Mouse (Mus musculus): Measurements from ENCODE around the gene Cfap57. TPM values are rescaled to one million over a fixed set of nuclear protein-coding genes. Genes with fewer than 3 reads are reported as not detected.
A peak's percentile ranks its signal among the peaks of the same experiment; 100 is the strongest.

The Cfap57 gene
- total and polyA plus RNA-seq, 3 experiments, result 0.05 TPM; not detected in 2

GRCm38 (mm10) chr4:118544441-118545127 lies 76.0 kb downstream of the Cfap57 start:
- no peak for TF ChIP-seq CTCF (IDR thresholded peaks at IDR 0.05; ENCODE audit: low read depth, low read length)
- no peak for TF ChIP-seq GATA1 (IDR thresholded peaks at IDR 0.05; ENCODE audit: borderline replicate concordance, low read length)
- TF ChIP-seq GATA2 (IDR thresholded peaks at IDR 0.05; ENCODE audit: borderline replicate concordance, low read depth, low read length), result no peak
- no peak for TF ChIP-seq POLR2AphosphoS5 (IDR thresholded peaks at IDR 0.05; ENCODE audit: insufficient replicate concordance, low read depth, low read length)
- TF ChIP-seq TAL1 (conservative IDR thresholded peaks at IDR 0.05; ENCODE audit: low read depth, low read length), result no peak
- peaks cover 24% of the 10 kb centered on the region for H3K27me3 ChIP-seq (ENCODE audit: insufficient read depth, low read length)
- DNase-seq (ENCODE audit: low spot score) (no peak), ATAC-seq (ENCODE audit: extremely low read depth, insufficient number of reproducible peaks, low FRiP score, poor library complexity, severe bottlenecking) (no peak)
- H3K4me3 ChIP-seq (ENCODE audit: low read depth, low read length), result no peak overlapping the region
- H3K36me3 ChIP-seq (replicated peaks), result no peaks in the 10 kb centered on the region
- H3K4me1 ChIP-seq (ENCODE audit: insufficient read depth, low read depth, low read length), result peaks cover 6% of the 10 kb centered on the region
- H3K9me3 ChIP-seq (replicated peaks), result no peaks in the 10 kb centered on the region

GRCm38 (mm10) chr4:118543592-118544260 lies 76.9 kb downstream of the Cfap57 start, which contains the start of gene Tmem125:
Gene Tmem125, minus strand, starts transcription at chr4:118544044.
- H3K36me3 ChIP-seq (replicated peaks), result no peaks in the 10 kb centered on the region
- H3K4me1 ChIP-seq (ENCODE audit: insufficient read depth, low read depth, low read length), result peaks cover 6% of the 10 kb centered on the region
- peak within 1 kb of the TSS; percentile 28; the same call in 1 of the 2 replicates for H3K4me3 ChIP-seq (ENCODE audit: low read depth, low read length)
- no peak for ATAC-seq (ENCODE audit: extremely low read depth, insufficient number of reproducible peaks, low FRiP score, poor library complexity, severe bottlenecking)
- TF ChIP-seq TAL1 (conservative IDR thresholded peaks at IDR 0.05; ENCODE audit: low read depth, low read length), result no peak
- no peak for TF ChIP-seq CTCF (IDR thresholded peaks at IDR 0.05; ENCODE audit: low read depth, low read length)
- peaks cover 26% of the 10 kb centered on the region for H3K27me3 ChIP-seq (ENCODE audit: insufficient read depth, low read length)
- no peaks in the 10 kb centered on the region for H3K9me3 ChIP-seq (replicated peaks)
- DNase-seq (ENCODE audit: low spot score), result no peak

GRCm38 (mm10) chr4:118543158-118543530 lies 77.4 kb downstream of the Cfap57 start:
- TF ChIP-seq GATA2 (IDR thresholded peaks at IDR 0.05; ENCODE audit: borderline replicate concordance, low read depth, low read length), result no peak
- TF ChIP-seq POLR2AphosphoS5 (IDR thresholded peaks at IDR 0.05; ENCODE audit: insufficient replicate concordance, low read depth, low read length), result no peak
- no peak for TF ChIP-seq CTCF (IDR thresholded peaks at IDR 0.05; ENCODE audit: low read depth, low read length)
- TF ChIP-seq GATA1 (IDR thresholded peaks at IDR 0.05; ENCODE audit: borderline replicate concordance, low read length), result no peak
- TF ChIP-seq TAL1 (conservative IDR thresholded peaks at IDR 0.05; ENCODE audit: low read depth, low read length), result no peak
- no peaks in the 10 kb centered on the region for H3K36me3 ChIP-seq (replicated peaks)
- ATAC-seq (ENCODE audit: extremely low read depth, insufficient number of reproducible peaks, low FRiP score, poor library complexity, severe bottlenecking), result no peak
- H3K27me3 ChIP-seq (ENCODE audit: insufficient read depth, low read length), result peaks cover 26% of the 10 kb centered on the region
- H3K9me3 ChIP-seq (replicated peaks), result no peaks in the 10 kb centered on the region
- no peak overlapping the region for H3K4me3 ChIP-seq (ENCODE audit: low read depth, low read length)
- no peak for DNase-seq (ENCODE audit: low spot score)
- peaks cover 6% of the 10 kb centered on the region for H3K4me1 ChIP-seq (ENCODE audit: insufficient read depth, low read depth, low read length)

GRCm38 (mm10) chr4:118542510-118543157 lies 77.9 kb downstream of the Cfap57 start:
- DNase-seq (ENCODE audit: low spot score) (no peak), ATAC-seq (ENCODE audit: extremely low read depth, insufficient number of reproducible peaks, low FRiP score, poor library complexity, severe bottlenecking) (no peak)
- no peaks in the 10 kb centered on the region for H3K36me3 ChIP-seq (replicated peaks)
- H3K9me3 ChIP-seq (replicated peaks), result no peaks in the 10 kb centered on the region
- H3K27me3 ChIP-seq (ENCODE audit: insufficient read depth, low read length), result peaks cover 26% of the 10 kb centered on the region
- TF ChIP-seq TAL1 (conservative IDR thresholded peaks at IDR 0.05; ENCODE audit: low read depth, low read length), result no peak
- no peak for TF ChIP-seq CTCF (IDR thresholded peaks at IDR 0.05; ENCODE audit: low read depth, low read length)
- TF ChIP-seq GATA2 (IDR thresholded peaks at IDR 0.05; ENCODE audit: borderline replicate concordance, low read depth, low read length), result no peak
- TF ChIP-seq GATA1 (IDR thresholded peaks at IDR 0.05; ENCODE audit: borderline replicate concordance, low read length), result no peak
- no peak for TF ChIP-seq POLR2AphosphoS5 (IDR thresholded peaks at IDR 0.05; ENCODE audit: insufficient replicate concordance, low read depth, low read length)
- H3K4me1 ChIP-seq (ENCODE audit: insufficient read depth, low read depth, low read length), result peaks cover 6% of the 10 kb centered on the region
- H3K4me3 ChIP-seq (ENCODE audit: low read depth, low read length), result no peak overlapping the region

GRCm38 (mm10) chr4:118539904-118540303 lies 80.7 kb downstream of the Cfap57 start:
- no peak overlapping the region for H3K4me3 ChIP-seq (ENCODE audit: low read depth, low read length)

GRCm38 (mm10) chr4:118537801-118538200 lies 82.8 kb downstream of the Cfap57 start:
- TF ChIP-seq CTCF (IDR thresholded peaks at IDR 0.05; ENCODE audit: low read depth, low read length), result no peak
- TF ChIP-seq GATA2 (IDR thresholded peaks at IDR 0.05; ENCODE audit: borderline replicate concordance, low read depth, low read length), result no peak
- no peak for TF ChIP-seq POLR2AphosphoS5 (IDR thresholded peaks at IDR 0.05; ENCODE audit: insufficient replicate concordance, low read depth, low read length)
- no peak for TF ChIP-seq GATA1 (IDR thresholded peaks at IDR 0.05; ENCODE audit: borderline replicate concordance, low read length)
- no peak for TF ChIP-seq TAL1 (conservative IDR thresholded peaks at IDR 0.05; ENCODE audit: low read depth, low read length)
- no peak for ATAC-seq (ENCODE audit: extremely low read depth, insufficient number of reproducible peaks, low FRiP score, poor library complexity, severe bottlenecking)

More at GRCm38 (mm10) chr4:118539904-118540303, 80.7 kb downstream of the Cfap57 start:
- no peak for TF ChIP-seq TAL1 (conservative IDR thresholded peaks at IDR 0.05; ENCODE audit: low read depth, low read length)
- no peak for TF ChIP-seq GATA2 (IDR thresholded peaks at IDR 0.05; ENCODE audit: borderline replicate concordance, low read depth, low read length)
- TF ChIP-seq POLR2AphosphoS5 (IDR thresholded peaks at IDR 0.05; ENCODE audit: insufficient replicate concordance, low read depth, low read length), result no peak
- no peak for TF ChIP-seq CTCF (IDR thresholded peaks at IDR 0.05; ENCODE audit: low read depth, low read length)
- no peak for TF ChIP-seq GATA1 (IDR thresholded peaks at IDR 0.05; ENCODE audit: borderline replicate concordance, low read length)
- Histone ChIP-seq H3K36me3 (replicated peaks) (no peaks in the 10 kb centered on the region), H3K27me3 (ENCODE audit: insufficient read depth, low read length) (peaks cover 28% of the 10 kb centered on the region), H3K4me1 (ENCODE audit: insufficient read depth, low read depth, low read length) (peaks cover 6% of the 10 kb centered on the region), H3K9me3 (replicated peaks) (no peaks in the 10 kb centered on the region)
- no peak for ATAC-seq (ENCODE audit: extremely low read depth, insufficient number of reproducible peaks, low FRiP score, poor library complexity, severe bottlenecking)
- no peak for DNase-seq (ENCODE audit: low spot score)

More at GRCm38 (mm10) chr4:118537801-118538200, 82.8 kb downstream of the Cfap57 start:
- no peak for DNase-seq (ENCODE audit: low spot score)
- Histone ChIP-seq H3K36me3 (replicated peaks) (no peaks in the 10 kb centered on the region), H3K4me3 (ENCODE audit: low read depth, low read length) (no peak overlapping the region), H3K4me1 (ENCODE audit: insufficient read depth, low read depth, low read length) (no peaks in the 10 kb centered on the region), H3K9me3 (replicated peaks) (no peaks in the 10 kb centered on the region), H3K27me3 (ENCODE audit: insufficient read depth, low read length) (peaks cover 15% of the 10 kb centered on the region)
